16 mouse cellular contexts compared by ENCODE assay signal in genomic region chr5:20614891-20615290, GRCm38 (mm10).
"Had no signal": no experiment of that assay in that cellular context is flagged by ENCODE, and none has a peak within 500 bp of the region (broad histone marks: within the 10 kb centered on the region; RNA-seq: fewer than 3 reads in every experiment).

No protein-coding gene starts in this region.

- H3K27ac ChIP-seq: kidney, embryonic 15.5 days; liver, embryonic 13.5 days; macrophage; midbrain, embryonic 12.5 days; midbrain, embryonic 15.5 days; neural tube, embryonic 12.5 days; neural tube, embryonic 15.5 days had no signal

- H3K36me3 ChIP-seq: kidney, embryonic 15.5 days; liver, embryonic 13.5 days had no signal

- H3K9ac ChIP-seq: kidney, embryonic 15.5 days; liver, embryonic 13.5 days; lung, embryonic 14.5 days; midbrain, embryonic 12.5 days; midbrain, embryonic 15.5 days; neural tube, embryonic 12.5 days; neural tube, embryonic 15.5 days had no signal

- H3K4me2 ChIP-seq: kidney, embryonic 15.5 days; liver, embryonic 13.5 days; lung, embryonic 14.5 days; midbrain, embryonic 12.5 days; midbrain, embryonic 15.5 days; neural tube, embryonic 12.5 days; neural tube, embryonic 15.5 days had no signal

- H3K9me3 ChIP-seq: kidney, embryonic 15.5 days; liver, embryonic 13.5 days; midbrain, embryonic 12.5 days; midbrain, embryonic 15.5 days; neural tube, embryonic 12.5 days; neural tube, embryonic 15.5 days had no signal

- H3K4me3 ChIP-seq: kidney, embryonic 15.5 days; liver, embryonic 13.5 days; midbrain, embryonic 12.5 days; midbrain, embryonic 15.5 days; neural tube, embryonic 12.5 days; neural tube, embryonic 15.5 days had no signal

- ATAC-seq: midbrain, embryonic 15.5 days had no signal

- DNase-seq: kidney, adult 11 months; kidney, adult 8-10 months; kidney, postnatal 10 days; kidney, postnatal 36 days; liver, embryonic 13.5 days; lung, embryonic 14.5 days; lung, postnatal 14 days; thymus, adult 2 months; thymus, postnatal 14 days; thymus, postnatal 4 days had no signal

- H3K4me1 ChIP-seq: kidney, embryonic 15.5 days; liver, embryonic 13.5 days; midbrain, embryonic 12.5 days; midbrain, embryonic 15.5 days; neural tube, embryonic 12.5 days; neural tube, embryonic 15.5 days had no signal

- H3K27me3 ChIP-seq: kidney, embryonic 15.5 days; liver, embryonic 13.5 days; midbrain, embryonic 12.5 days; midbrain, embryonic 15.5 days; neural tube, embryonic 12.5 days; neural tube, embryonic 15.5 days had no signal
